Mouse (Mus musculus) ES-CJ7 (cell line): Measurements from ENCODE around the gene Psmb3.
"Not testable (repeated sequence)": the region's sequence is repeated elsewhere in the genome, so short reads cannot be mapped to it uniquely, and the experiment has no call there.

Experiments used
- DNase-seq: peaks from one replicate; pipeline ENCODE4 v3.0.0; 2011; ENCODE audit warnings: low read depth, low spot score

Gene Psmb3

DNA sequence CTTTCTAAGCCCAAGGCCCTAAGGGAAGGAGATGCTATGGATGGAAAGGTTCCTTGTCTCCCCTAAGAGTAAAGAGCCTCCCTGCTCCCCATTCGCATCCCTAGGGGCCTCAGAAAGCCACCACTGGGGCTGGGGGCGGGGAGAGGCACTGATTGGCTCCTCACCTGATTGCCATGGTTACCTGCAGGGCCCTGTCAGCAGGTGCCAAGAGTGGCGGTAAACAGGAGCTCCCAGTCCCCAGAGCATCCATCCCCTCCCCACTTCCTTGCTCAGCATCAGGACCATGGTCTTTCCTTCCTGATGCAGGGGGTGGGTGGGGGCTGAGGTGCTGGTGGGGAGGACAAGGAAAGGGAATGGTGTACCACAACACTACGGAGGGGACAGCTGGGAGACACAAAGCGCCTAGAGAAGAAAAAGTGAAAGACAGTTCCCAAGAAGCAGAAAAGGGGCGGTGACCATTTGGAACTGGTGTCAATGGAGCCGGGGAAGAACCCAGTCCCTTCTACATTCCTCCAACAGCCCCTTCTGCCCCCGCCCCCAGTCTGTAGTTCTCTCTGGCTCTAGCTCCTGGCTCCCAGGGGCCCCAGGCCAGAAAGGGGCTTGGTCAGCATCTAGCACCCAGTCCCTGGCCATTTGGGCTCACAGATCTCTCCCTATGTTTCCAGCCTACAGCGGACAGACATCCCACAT is 7.3 kb upstream of the Psmb3 start:
- peak; percentile 60 for DNase-seq

DNA sequence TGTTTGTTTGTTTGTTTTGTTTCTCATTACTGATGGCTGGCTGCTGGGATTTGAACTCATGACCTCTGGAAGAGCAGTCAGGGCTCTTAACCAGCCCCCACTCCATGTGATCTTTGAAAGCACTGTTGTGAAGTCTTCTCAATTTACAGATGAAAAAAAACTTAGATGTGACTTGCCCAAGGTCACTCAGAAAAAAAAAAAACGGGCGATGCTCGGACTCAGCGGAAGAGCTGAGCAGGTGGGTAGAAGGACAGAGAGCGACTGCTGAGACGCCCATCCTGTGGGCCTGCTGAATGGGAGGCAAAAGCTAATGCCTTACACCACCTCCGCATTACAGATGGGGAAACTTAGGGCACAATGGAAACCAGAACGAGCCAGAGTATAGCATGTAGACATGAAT is 6.5 kb upstream of the Psmb3 start:
- DNase-seq: peak; percentile 90

DNA sequence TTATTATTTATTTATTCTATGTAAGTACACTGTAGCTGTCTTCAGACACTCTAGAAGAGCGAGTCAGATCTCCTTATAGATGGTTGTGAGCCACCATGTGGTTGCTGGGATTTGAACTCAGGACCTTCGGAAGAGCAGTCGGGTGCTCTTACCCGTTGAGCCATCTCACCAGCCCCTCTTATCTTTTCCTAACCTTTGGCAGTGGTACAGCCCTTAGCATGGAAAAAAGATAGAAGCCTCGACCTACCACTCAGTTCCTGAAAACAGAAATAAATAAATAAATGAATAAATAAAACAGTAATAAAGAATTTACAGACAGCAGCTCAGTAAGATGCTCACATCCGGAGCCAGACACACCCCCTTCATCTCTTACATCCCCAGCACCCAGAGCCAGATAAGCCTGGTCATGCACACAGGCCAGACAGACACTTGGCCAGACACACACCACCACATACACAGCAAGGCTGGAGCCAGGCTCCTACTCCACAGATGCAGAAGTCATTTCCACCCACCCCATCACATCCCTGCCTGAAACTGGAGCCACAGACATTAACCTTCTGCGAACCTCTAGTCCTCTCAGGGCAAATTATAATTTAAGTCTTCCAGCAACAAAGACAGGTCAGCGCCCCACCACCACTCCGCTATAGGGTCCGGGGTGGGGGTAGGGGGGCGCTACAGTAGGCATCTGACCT is 5.9 kb upstream of the Psmb3 start:
- no peak for DNase-seq

DNA sequence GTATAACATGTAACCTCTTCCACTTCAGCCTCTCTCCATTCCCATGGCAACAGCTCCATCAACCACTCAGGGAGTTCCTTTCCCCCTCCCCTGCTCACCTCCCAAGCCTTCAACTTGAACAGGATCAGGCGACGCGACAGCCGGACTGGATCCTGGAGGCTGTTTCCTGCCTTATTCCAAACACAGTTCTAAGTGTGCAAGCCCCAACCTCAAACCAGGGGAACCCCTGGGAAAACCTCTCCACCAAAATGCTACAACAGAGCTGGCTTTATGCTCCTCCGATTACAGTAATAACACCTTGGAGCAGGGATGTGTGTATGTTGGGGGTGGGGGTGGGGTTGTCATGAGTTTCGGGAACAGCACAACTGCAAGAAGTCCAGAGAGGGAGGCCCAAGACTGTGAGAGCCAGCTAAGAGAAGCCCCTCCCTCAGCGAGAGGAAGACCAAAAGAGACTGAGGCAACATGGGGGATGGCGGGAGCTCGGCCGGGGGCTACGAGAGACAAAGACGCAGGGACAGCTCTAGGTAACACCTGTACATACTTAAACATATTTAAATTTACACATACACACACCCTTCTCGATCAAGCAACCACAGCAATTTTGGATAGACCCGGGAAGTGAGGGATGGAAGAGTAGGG is 5.2 kb upstream of the Psmb3 start:
- DNase-seq: peak; percentile 77

DNA sequence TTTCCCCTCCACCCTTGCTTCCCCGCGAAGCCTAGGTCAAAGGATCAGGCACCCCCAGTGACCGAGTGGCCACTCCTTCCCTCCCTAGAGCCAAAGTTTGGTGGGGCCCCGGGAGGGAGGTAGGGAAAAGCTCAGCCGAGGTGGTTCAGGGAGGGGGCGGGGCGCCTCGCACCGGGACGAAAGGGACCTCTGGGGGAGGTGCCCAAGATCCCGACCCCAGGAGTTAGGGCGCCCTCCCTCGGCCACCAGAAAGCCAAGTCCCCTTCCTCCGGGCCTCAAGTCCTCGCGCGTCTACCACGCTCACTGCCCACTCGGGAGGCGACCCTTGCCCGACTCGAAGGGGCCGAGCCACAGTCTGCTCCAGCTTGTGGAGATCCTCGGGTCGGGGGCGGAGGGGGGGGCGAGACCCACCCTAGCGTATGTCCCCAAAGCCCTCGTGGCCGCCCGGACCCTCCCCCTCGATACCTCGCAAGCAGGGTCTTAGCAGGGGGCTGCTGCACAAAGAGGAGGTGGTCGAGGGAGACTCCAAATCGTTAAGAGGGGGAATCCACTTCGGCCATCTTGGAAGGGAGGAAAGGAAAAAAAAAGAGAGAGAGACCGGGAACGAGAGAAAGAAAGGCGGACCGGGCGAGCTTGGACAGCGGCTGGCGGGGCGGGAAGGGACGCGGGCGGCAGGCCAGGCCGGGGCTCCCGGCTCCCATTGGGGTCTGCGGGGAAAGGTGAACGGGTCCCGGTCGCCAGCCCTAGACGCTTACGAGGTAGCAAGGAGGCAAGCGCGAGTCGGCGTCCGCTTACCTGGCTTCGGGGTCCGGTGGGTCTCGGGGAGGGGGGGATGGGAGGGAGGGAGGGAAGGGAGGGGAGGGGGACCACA is 4.2 kb upstream of the Psmb3 start:
- peak; percentile 93 for DNase-seq

DNA sequence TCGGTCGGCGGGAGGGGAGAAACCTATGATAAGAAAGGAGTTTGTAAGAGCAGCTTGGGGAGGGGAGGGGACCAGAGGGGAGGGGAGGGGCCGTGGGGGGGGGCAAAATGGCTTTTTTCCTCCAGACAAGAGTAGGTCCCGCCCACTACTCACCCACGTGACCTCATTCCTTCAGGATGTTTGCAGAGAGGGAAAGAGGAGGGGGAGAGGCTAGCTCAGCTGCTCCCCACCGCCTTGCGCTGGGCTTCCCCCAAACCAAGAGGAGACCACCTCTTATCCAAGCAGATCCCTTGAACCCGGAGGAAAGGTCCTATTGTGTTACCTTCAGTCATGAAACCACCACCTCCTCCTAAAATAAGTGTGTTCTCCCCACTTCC is 3.6 kb upstream of the Psmb3 start:
- peak; percentile 98 for DNase-seq

DNA sequence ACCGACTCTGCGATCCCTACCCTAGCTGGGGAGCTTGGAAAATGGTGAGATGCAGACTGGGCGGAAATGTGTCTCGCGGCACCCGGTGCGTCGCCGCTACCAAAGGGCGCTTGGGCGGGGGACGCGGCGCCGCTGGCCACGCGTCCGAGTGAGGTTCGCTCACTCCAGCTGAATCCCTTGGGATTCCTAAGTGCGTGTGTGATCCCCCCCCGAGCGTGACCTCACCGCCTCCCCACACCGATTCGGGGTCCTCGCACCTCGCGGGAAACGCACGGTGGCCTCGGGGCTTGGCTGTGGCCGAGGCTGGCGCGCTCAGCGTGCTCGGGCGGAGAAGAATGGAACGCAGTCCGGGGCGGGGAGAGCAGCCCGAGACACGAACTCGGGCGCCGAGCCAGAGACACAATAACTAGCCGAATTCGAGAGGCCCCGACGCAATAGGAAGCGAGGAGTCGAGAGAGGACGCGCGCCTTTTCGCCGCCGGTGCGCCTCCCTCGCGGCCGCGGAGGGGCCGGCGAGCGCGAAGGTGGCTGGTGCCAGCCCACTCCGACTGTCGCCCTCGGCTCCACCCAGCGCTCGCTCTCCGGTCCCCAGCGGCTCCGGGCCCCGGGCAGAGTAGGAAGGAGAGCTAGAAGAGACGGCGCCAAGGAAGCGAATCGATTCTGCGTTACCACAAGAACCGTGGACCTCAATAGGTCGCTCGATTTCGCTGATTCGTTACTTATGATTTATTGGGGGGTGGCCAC is 3.0 kb upstream of the Psmb3 start, which contains the start of gene Pcgf2:
TSS of gene Pcgf2 (minus strand) at position 495 of the 743 bp plus-strand sequence.
- no peak for DNase-seq

DNA sequence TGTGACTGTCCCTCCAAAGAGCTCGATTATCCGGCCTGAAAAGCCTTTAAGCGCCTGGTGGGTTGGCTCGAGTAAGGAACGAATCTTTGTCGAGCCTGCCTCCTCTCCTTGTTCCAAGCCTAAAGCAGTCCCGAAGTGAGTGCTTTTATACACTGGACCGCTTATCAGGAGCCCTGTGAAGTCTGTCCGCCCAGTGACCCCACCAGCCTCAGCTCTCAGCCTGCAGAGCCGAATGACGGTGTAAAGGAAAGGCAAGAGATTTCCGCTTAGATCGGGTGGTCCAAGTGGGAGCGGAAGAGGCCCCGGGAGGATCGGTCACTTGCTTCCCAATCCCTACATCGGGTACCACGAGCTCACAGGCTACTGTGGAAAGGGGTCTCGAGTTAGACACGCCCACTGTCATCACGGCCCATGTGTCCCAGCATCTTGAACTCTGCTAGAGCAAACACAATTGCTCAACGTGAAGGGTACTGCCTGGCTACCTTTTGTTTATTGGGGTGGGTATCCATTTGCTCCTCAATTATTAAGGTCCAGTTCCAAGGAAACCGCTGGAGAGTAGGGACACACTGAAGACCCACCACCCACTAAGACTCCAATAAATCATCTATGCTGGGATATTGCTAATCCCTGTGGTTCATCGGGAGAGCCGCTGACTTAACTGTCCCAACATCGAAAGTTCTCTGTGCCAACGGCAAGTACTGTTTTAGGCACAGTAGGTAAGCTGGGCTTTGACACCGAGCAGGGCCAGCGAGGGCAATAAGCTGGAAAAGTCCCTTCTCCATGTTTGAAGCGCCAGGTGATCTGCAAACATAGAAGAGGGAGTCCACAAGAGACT is 2.2 kb upstream of the Psmb3 start:
- no peak for DNase-seq

DNA sequence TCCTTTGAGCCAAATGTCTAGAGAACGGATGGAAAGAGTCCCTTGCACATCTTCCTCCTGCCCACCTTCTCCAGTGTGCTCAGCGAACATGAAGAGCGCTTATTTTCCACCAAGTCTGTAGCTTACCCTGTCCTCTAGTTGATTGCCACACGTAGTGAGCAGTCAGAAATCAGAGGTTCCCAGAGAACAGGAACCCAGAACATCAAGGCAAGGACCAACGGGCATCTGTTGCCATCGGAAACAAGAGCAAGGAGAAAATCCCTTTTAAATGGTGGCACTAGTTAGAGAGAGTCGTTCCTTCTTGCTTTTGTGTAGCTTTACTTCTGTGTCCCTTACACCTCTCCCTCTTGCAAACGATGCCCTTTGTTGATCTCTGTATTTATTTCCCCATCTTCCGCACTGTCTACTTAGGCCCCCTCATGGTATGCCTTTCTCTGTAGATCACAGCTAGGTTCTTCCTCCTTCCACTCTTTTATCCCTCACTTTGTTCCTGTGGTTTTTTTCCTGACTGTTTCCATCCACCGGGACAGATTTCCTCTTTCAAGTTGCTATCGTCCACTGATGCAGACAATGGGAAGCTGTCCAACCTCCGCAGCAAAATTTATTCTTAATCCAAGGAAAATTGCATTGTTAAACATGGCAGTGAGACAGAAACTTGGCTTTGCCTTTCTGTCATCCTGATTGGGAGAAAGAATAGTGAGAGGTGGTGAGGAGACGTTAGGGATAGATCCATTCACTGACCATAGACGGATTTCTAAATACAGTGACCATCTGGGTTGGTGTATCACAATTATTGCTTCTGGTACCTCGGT is 1.4 kb upstream of the Psmb3 start:
- DNase-seq: no peak

DNA sequence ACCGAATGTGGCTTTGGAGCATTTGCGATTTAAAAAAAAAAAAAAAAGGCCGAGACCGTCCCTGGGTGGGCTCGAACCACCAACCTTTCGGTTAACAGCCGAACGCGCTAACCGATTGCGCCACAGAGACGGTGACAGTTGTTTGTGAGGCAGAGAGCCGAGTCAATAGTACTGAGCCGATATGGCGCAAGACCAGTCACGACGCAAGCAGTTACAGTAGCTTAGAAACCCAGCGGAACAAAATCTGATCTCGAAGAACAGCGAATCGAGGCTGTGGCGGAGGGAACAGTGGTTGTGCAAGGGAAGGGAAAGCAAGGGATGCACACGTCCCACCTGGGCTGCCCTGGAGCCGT is 830 bp upstream of the Psmb3 start:
- peak; percentile 77 for DNase-seq

DNA sequence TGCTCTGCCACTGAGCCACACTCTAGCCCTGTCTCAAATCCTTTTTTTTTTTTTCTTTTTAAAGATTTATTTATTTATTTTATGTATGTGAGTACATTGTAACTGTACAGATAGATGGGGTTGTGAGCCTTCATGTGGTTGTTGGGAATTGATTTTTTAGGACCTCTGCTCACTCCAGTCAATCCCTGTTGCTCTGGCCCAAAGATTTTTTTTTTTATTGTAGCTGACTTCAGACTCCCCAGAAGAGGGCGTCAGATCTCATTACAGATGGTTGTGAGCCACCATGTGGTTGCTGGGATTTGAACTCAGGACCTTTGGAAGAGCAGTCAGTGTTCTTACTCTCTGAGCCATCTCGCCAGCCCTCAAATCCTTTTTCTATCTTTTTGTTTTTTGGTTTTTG is 6.9 kb downstream of the Psmb3 start:
- DNase-seq: not testable (repeated sequence)

DNA sequence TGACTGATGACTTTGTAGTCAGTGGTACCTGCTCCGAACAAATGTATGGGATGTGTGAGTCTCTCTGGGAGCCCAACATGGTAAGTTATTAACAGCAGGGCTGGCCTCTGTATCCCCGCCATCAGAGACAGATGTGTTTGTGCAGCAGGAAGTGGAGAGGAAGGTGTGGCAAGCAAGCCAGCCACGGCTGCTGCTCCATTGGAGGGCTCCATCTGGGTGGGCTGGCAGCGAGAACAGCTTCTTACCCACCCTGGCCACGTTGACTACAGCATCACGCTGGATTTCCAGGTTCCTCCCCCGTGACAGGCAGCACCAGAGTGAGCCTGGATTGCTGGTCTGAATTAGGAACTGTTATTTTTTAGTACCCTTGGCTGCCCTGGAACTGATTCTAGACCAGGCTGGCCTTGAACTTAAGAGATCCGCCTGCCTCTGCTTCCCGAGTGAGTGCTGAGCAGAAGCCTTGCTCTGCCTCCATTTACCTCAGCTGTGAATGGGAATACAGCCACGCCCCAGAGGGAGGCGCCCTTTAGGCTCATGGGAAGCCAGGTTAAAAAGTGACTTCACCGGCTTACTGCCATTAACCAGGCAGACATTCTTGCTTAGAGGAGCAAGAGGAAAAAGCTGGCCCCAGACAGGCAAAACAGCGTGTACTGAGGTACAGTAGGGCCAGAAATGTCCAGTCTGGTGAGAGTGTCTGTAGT is 8.2 kb downstream of the Psmb3 start:
- peak; percentile 61 for DNase-seq

DNA sequence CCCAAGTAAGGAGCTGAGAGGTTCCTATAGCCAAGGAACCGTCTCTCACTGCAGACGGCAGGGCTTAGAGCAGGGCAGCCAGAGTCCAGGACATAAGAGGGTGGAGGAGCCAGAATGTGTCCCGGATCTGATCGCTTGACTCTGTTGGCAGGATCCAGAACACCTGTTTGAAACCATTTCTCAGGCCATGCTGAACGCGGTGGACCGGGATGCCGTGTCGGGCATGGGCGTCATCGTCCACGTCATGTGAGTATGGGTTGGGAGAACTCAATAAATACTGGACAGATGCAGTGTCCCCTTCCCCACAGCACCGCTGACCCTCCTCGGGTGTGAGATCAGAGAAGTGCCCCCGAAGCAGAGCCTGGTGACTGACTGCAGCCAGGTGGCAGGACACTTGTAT is 9.1 kb downstream of the Psmb3 start:
- no peak for DNase-seq

DNA sequence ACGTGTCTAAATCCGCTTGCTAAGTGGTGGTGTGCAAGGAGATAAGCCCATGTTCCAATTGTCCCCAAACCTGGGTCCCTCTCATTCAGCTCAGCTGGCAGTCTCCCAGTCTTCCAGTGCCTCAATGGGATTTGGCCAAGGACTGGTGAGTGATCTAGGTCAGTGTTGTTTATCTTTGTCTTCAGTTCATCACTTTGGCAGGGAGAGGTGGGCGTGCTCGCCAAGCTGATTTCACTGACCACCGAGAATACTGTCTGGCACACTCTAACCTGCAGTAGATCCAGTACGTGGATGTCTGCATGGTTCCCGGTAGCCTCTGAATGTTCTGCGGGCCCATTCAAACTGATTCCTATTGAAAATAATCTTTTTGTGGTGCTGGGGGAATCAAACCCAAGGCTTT is 10.7 kb downstream of the Psmb3 start:
- DNase-seq: no peak

DNA sequence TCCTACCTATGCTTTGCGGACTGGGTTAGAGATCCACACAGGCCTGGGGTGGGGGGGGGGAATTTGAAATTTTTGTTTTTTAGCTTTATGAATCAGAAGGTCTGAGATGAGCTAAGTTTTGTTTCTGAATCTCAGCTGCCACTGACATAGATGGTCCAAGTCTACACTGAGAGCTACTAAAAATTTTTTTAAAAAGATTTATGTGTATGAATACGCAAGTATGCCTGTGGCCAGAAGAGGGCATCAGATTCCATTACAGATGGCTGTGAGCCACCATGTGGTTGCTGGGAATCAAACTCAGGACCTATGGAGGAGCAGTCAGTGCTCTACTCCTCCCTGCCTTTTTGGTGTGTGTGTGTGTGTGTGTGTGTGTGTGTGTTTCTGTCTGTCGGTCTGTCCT is 11.2 kb downstream of the Psmb3 start:
- DNase-seq: peak; percentile 59

DNA sequence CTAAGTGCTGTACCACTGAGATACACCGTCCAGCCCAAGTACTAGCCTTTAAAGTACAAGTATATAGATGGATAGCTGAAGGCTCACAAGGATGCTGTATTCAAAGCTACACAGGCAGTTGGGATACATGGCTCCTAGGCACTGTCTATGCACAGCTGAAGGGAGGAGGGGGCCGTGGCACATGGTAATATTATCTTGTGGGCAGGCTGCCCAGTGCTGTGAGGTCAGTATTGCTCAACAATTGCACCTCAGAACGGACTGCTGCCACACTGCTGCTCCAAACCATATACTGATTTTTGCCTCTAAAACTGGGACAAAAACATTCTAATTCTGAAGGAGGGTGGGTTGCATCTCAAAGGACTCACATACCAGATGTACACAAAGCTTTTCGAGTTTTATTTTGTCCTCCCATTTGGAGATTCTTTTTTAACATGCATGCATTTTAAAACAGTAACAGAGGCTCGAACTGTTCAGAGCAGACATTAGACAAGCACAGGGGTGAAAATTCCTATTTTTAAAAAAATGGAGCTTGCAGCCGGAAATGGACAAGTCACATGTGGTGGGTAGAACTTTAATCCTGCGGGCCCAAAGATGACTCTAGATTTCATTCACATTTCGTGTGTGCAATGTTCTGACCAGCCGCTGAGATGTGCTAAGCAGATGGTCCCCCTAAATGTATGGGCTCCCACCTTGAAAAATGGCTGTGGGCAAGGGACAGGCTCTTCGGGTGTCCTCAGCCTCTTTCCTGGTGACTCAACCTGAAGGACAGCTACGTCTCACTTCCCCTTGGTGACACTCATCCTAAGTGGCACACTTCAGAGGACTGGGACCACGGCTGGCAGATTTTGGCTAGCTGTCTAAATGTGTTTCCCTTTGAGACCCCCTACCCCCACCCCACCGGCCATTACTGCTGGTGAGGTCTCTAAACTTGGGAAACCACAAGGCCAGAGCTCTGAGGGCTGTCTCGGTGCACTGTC is 11.9 kb downstream of the Psmb3 start:
- no peak for DNase-seq

DNA sequence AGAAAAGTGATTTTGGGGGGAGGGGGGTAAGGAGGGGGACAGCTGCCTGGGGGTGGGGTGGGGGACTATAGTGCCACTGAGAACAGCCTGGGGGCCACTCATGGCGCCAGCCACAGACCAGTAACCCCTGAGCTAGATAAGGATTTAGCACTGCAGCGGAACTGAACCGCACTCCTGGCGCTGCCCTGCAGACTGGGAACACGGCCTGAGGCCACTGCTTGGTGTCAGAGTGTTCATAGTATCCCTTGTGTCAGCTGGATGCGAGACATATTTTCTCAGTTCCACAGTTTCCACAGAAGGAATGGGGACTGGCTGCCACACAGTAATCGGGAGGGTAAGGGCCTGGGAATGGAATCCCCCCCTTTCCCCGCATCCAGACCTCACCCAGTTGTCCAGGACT is 12.8 kb downstream of the Psmb3 start:
- no peak for DNase-seq
